Mouse (Mus musculus) lung, adult 2 months (tissue): ENCODE results near the gene Agap1. TPM values are rescaled to one million over a fixed set of nuclear protein-coding genes. Genes with fewer than 3 reads are reported as not detected.
A peak's percentile ranks its signal among the peaks of the same experiment; 100 is the strongest.

Source experiments
- DNase-seq: peaks from one replicate; pipeline ENCODE4 v3.0.0; 2022
- H3K4me1 ChIP-seq: fragments of 200-500 bp; 2 replicates; pipeline ENCODE4 v1.6.1; 2011; ENCODE audit warnings: low read length; ENCODE audit not compliant: control insufficient read depth, insufficient read depth
- H3K4me3 ChIP-seq: fragments of 200-500 bp; replicated peaks from 2 replicates; pipeline ENCODE3; 2011; ENCODE audit warnings: low read depth, mild to moderate bottlenecking, control low read depth, low read length; ENCODE audit errors: extremely low read depth
- CTCF ChIP-seq: fragments of 200-500 bp; IDR thresholded peaks from 2 replicates; pipeline ENCODE4 v1.5.1; 2011; ENCODE audit warnings: mild to moderate bottlenecking, low read length, control low read depth; ENCODE audit not compliant: insufficient read depth
- POLR2A ChIP-seq: fragments of 200-500 bp; IDR thresholded peaks from 2 replicates; pipeline ENCODE4 v1.6.1; 2011; ENCODE audit warnings: low read depth, mild to moderate bottlenecking, control low read depth, low read length, borderline replicate concordance; ENCODE audit errors: extremely low read depth
- whole genome bisulfite sequencing: fragments of 180-500 bp; shearing (Covaris S2); methylation state at CpG from one replicate; pipeline ENCODE4 v1.1.7; 2018; 5-methylcytosine and 5-hydroxymethylcytosine counted together
- polyA plus RNA-seq: library from polyadenylated mRNA; depleted of rRNA; stranded (reverse); fragments of >200 nt; gene quantifications from 2 replicates; pipeline ENCODE4 v1.2.3, GENCODE M21; 2012

Agap1 gene
- polyA plus RNA-seq, 1 experiment, result 28.0 TPM

- Histone ChIP-seq H3K4me3 (no peak overlapping the region), H3K4me1 (peaks cover 8% of the 10 kb centered on the region)
- 43% methylated on average over 5 of the region's 5 CpGs for WGBS
- no peak for TF ChIP-seq CTCF
- TF ChIP-seq POLR2A, result no peak
- no peak for DNase-seq
Measured at GRCm38 (mm10) chr1:89428671-89429070, 25.9 kb upstream of the Agap1 start.

DNA sequence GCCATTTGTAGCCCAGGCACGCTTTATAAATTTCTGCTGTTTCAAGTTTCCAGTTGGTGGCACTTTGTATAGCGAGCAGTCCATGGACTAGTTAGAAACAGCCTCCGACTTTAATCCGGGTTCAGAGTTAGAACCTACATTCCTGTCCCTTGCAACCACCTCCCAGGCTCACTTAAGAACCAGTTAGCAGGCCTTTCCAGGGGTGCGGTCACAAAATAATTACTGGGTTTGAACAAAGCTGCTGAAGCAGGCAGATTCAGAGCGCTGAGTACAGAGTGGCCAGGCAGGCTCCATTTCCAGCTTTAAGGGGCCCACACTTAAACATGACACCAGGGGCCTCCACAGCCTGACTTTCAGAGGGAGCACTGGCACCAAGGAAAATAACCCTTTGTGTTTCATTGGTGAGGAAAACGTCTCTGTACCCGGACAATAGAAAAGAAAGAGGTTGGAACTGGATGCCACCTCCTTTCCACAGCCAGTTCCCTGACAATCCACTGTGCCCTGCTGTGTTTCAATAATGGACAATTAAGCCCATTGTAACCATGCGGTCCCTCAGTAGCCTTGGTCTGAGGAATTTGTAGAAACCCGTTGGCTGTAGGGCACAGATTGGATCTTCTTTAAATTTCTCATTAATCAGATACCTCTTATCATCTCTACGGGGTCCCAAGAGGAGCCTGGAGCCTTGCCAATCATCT, 24.5 kb upstream of the Agap1 start:
- H3K4me3 ChIP-seq, result no peak overlapping the region
- H3K4me1 ChIP-seq, result peaks cover 6% of the 10 kb centered on the region
- TF ChIP-seq CTCF, result no peak
- no peak for TF ChIP-seq POLR2A
- 87% methylated on average over 11 of the region's 11 CpGs for WGBS
- no peak for DNase-seq

- DNase-seq, result no peak
- Histone ChIP-seq H3K4me1 (no peaks in the 10 kb centered on the region), H3K4me3 (no peak overlapping the region)
- no peak for TF ChIP-seq POLR2A
- no peak for TF ChIP-seq CTCF
- WGBS, result 59% methylated on average over 6 of the region's 6 CpGs
Measured at GRCm38 (mm10) chr1:89439351-89439750, 15.3 kb upstream of the Agap1 start.

DNA sequence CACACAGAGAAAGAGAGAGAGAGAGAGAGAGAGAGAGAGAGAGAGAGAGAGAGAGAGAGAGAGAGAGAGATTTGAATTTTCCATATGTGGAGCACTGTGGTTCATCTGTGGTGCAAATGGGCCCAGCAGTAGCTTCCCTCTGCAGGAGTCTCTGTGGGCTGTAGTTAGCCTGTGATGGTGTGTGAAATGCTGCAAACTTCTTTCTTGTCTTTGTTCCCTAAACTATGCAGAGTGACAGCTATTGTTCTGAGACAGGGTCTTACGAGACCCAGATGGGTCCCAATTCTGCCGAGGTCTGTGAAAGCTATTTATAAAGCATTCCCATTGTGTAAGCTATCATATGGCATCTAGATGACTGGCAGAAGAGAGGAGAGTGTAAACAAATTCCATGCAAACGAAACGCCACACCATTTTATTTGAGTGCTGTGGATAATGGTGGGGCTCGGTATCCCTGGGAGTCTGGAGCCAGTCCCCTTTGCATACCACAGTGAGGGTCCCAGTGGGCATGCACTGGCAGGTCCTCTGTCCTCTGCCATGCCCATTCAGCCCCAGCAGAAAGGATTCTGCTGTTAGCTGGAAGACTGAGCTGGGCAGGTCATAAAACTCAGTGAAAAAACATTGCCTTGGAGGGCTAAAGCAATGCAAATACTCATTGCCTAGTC, 13.2 kb upstream of the Agap1 start:
- no peak overlapping the region for H3K4me3 ChIP-seq
- TF ChIP-seq CTCF (no peak), POLR2A (no peak)
- H3K4me1 ChIP-seq, result no peaks in the 10 kb centered on the region
- DNase-seq, result no peak
- WGBS, result 32% methylated on average over 5 of the region's 5 CpGs

DNA sequence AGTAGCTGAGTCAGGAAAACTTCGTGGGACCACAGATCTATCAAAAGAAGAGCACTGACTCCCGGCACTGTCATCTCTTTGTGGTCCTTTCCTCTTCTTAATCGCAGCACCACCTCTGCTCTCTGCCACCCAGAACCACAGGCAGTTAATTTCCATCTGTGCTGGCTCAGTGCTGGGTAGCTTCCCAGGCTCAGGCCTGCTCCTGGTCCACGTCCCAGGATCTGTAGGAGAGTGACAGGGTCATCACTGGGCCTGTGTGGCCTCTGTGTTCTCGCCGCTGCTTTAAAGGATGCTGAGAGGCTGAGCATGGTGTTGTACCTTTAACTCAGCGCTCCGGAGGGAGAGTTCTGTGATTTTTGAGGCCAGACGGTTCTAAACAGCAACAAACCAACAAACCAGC, 11.1 kb upstream of the Agap1 start:
- TF ChIP-seq CTCF, result no peak
- TF ChIP-seq POLR2A, result no peak
- no peak overlapping the region for H3K4me3 ChIP-seq
- no peak for DNase-seq
- WGBS, result 71% methylated on average over 9 of the region's 9 CpGs
- H3K4me1 ChIP-seq, result no peaks in the 10 kb centered on the region

DNA sequence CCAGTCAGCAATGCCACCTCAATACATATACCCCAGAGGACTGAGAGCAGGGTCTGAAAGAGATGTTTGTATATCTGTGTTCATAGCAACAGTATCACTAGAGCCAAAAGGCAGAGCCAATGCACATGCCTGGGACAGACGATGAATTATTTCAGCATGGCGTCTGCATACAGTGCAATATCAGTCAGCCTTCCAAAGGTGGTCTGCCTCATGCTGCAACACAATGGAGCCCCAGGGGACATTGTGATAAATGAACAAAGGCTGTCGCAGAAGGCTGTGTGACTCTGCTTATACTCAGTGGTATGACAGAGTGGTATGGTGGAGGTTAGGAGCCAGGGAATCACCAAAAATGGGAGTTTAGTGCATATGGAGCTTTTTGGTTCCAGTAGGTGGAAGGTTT, 10.6 kb upstream of the Agap1 start:
- TF ChIP-seq CTCF, result no peak
- TF ChIP-seq POLR2A, result no peak
- H3K4me3 ChIP-seq, result no peak overlapping the region
- 69% methylated on average over 3 of the region's 3 CpGs for WGBS
- H3K4me1 ChIP-seq, result no peaks in the 10 kb centered on the region
- DNase-seq, result no peak

- WGBS, result 88% methylated on average over 7 of the region's 7 CpGs
- H3K4me3 ChIP-seq, result no peak overlapping the region
- TF ChIP-seq POLR2A, result no peak
- TF ChIP-seq CTCF, result no peak
- H3K4me1 ChIP-seq, result peaks cover 4% of the 10 kb centered on the region; the same call in 1 of the 2 replicates
- no peak for DNase-seq
Measured at GRCm38 (mm10) chr1:89450139-89450538, 4.5 kb upstream of the Agap1 start.

DNA sequence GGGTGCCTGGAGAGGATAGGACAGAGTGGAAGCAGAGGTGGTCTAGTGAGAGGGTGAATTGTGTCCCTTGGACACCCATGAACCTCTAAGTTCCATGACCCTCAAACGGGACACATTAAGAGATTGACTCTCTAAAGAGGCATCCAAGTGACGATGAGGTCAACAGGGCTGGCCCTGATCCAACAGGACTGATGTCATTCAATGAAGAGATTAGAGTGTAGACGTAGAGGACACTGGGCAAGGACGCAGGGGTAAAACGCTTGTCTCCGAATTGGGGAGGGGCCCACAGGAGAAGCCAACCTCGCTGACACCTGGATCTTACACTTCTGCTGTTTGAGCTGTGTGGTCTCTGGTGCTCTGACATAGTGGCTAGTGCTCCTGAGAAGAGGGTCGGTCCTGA, 2.5 kb upstream of the Agap1 start:
- Histone ChIP-seq H3K4me3 (no peak overlapping the region), H3K4me1 (peaks cover 9% of the 10 kb centered on the region; the same call in 1 of the 2 replicates)
- TF ChIP-seq CTCF, result no peak
- TF ChIP-seq POLR2A, result no peak
- WGBS, result 77% methylated on average over 8 of the region's 8 CpGs
- no peak for DNase-seq

- TF ChIP-seq CTCF (no peak), POLR2A (no peak)
- no peak for DNase-seq
- Histone ChIP-seq H3K4me1 (peaks cover 9% of the 10 kb centered on the region; the same call in 1 of the 2 replicates), H3K4me3 (peak overlapping the region; percentile 86)
- 35% methylated on average over 6 of the region's 6 CpGs for WGBS
Measured at GRCm38 (mm10) chr1:89453666-89454065, 940 bp upstream of the Agap1 start.

DNA sequence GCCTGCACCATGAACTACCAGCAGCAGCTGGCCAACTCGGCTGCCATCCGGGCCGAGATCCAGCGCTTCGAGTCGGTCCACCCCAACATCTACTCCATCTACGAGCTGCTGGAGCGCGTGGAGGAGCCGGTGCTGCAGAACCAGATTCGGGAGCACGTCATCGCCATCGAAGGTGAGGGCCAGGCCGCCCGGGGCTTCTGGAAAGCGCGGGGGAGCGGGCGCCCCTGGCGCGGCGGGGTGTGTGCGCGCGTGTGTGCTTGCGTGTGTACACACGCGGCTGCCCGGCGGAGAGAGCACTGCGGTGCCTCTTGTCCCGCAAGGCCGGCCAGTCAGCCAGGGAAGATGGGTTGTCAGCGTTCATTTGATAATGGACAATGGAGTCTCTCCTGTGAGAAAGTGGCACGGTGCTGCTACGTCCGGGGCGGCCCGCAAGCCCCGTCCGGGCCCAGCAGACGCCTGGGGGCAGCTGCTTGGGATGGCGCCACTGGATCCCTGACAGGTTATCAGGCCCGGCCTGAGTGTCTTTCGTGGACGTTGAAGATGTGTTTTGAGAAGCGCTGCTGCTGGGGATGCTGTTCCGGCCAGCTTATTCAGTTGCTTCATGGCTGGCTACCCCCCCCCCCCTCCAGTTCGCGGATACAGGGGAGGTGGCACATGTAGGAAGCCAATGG, 950 bp downstream of the Agap1 start:
- TF ChIP-seq CTCF (no peak), POLR2A (no peak)
- peak; percentile 63 for DNase-seq
- peaks cover 9% of the 10 kb centered on the region; the same call in 1 of the 2 replicates for H3K4me1 ChIP-seq
- H3K4me3 ChIP-seq, result peak overlapping the region; percentile 95
- under 1% methylated on average over 51 of the region's 51 CpGs for WGBS
